Mouse (Mus musculus): ENCODE measurements around the gene Tspoap1.

DNA sequence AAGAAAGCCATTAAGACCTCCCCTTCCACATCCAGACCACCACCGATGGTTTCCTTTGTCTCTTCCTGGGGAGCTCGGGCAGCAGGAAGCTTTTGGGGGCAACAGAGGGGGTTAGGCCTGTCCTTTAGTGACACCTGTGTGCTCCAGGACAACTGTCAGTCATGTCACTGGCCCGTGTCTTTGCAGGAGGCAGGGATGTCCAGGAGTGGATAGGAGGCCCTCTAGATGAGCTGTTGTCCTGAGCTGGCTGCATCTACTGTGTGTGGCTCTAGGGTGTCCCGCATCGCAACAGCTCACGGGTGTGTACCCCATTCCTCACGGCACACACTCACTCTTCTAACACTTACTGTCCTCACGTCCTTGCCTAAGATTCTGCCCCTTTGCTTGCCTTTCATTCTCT lies 7.1 kb upstream of the Tspoap1 start:
- TF ChIP-seq POLR2A (IDR thresholded peaks at IDR 0.05; ENCODE audit: insufficient read length, low read depth) (no peak), POLR2AphosphoS2 (IDR thresholded peaks at IDR 0.05; ENCODE audit: insufficient read length, low read depth) (no peak), MYOG (IDR thresholded peaks at IDR 0.05; ENCODE audit: control insufficient read depth in 1 of 3, insufficient read depth in 1 of 3, insufficient read length in 2 of 3, low read depth in 2 of 3) (no peak), MYOD1 (IDR thresholded peaks at IDR 0.05; ENCODE audit: control insufficient read depth in 1 of 3, insufficient read length in 2 of 3, low read depth in 2 of 3) (no peak), E2F4 (IDR thresholded peaks at IDR 0.05; ENCODE audit: insufficient read depth) (no peak), USF1 (IDR thresholded peaks at IDR 0.05; ENCODE audit: low read depth) (no peak), TCF12 (IDR thresholded peaks at IDR 0.05; ENCODE audit: insufficient read depth, poor library complexity, severe bottlenecking) (no peak), MAX (IDR thresholded peaks at IDR 0.05; ENCODE audit: low read depth) (no peak), REST (IDR thresholded peaks at IDR 0.05; ENCODE audit: insufficient read depth, insufficient read length) (no peak)
